Mouse (Mus musculus): ENCODE results near the gene Olfr763.
A peak's percentile ranks its signal among the peaks of the same experiment; 100 is the strongest.
"Not testable (repeated sequence)": the region's sequence is repeated elsewhere in the genome, so short reads cannot be mapped to it uniquely, and the experiment has no call there.

Gene Olfr763

DNA sequence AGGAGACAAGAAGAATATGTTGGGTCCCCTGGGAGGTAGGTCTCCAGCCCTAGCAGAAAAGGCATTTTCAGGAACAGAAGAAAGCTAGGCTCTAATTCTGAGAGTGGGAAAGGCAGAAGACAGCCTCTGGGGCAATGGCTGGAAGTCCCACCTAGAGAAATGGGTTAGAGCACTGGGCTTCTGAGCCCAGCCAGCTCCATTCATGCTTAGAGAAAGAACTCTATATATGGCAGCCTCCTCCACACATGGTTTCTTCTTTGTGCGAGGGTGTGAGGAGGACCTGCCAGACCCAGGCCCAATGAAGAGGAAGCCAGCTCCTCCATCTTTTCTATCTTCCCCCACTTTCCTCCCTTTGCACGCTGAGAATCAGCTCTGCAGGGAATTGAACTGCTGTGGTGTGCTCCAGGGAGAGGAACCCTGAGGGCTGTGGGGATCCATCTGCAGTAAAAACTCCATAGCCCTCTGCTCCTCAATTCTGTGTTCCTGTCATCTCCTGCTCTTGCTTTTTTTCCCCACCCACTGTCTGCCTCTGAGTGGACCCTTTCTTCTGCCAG, at the start of gene Olfr763:
Gene Olfr763, plus strand, starts transcription at position 504 of the 554 bp plus-strand sequence.
- DNase-seq (ENCODE audit: low spot score in 2 of 2): no peak

DNA sequence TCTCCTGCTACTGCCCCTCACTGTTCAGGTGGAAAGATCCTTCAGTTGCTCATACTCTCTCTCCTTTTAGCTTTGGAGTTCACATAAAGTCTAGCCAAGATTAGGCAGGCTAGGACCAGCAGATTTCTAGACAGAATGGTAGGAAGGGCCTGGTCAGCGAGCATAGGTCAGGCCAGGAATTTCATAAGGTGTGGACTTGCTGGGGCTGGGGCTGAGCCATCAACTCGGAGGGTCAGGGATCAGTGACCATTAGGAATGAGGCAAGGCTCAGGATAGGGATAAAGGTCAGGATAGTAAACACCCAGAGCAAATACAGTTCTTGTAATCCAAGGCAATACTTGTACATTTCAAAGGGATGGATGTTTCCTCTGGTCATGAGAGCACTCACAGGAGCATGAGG, 45.6 kb upstream of the Olfr763 start:
- DNase-seq (ENCODE audit: low spot score in 2 of 2): no peak

DNA sequence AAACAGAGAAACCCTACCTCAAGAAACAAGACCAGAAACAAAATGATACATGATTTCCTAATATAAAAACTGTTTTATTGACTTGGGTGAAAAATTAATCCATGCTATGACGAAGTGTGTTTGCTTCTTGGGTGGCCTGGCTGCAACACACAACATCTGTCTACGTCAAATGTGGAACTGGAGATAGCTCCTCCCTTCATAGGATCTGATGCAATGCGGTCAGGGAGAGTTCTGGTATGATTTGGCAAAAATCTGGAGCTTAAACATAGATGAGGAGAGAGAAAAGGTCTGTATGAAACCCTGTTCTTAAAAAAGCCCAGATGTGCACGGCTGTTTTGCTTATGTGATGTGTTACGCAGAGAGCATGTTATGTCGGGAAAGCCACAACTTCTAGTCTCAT, 44.7 kb upstream of the Olfr763 start:
- DNase-seq (ENCODE audit: low spot score in 2 of 2): no peak

DNA sequence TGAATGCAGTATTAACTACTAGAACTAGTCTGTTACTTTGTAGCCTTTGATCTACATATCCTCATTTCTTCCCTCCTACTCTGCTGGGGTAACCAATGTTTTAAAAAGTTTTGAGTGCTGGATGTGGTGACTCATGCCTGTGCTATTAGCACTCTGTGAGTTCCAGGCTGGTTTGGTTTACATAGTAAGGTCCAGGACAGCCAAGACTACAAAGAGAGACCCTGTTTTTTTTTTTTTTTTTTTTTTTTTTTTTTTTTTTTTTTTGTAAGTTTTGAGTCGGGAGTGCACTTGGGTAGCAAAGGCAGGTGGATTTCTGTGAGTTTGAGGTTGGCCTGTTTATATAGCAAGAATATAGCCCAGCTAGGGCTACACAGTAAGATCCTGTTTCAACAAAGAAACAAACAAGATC, 42.2 kb upstream of the Olfr763 start:
- no peak for DNase-seq (ENCODE audit: low spot score in 2 of 2)

DNA sequence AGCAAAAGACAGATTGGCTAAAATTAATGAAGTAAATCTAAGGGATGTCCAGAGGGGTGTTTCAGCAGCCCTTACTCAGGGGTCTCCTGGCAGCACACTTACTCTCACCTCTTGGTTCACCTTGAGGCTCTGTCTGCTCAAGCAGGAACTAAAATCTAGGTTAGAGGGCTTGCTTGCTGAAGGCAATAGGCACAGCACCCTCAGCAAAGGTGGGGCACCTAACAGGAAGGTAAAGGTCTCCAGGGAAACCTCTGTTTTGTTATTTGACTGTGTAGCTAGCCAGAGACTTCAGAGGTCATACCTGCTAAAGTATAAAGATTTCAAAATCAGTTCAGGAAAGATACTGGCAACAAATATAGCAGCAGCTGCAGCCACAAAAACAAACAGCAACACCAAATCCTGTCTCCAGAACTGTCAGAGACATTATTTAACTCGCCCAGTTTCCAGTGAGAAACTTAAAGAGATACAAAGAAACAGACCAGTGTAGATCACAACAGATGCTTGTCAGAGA, 39.8 kb upstream of the Olfr763 start:
- DNase-seq (ENCODE audit: low spot score in 2 of 2): no peak

DNA sequence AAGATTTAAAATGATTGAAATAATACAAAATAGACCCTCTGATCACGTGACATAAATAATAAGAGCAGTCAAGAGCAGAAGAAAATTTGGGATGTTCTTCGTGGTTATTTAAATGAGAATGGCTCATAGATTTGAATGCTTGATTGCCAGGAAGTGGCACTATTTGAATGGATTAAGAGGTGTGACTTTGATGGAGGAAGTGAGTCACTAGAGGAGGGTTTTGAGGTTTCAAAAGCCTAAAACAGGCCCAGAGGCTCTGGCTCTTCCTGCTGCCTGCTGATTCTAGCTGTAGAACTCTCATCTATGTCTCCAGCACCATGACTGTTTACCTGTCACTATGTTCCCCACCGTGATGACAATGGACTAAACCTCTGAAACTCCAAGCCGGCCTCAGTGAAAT, 37.8 kb upstream of the Olfr763 start:
- no peak for DNase-seq (ENCODE audit: low spot score in 2 of 2)

DNA sequence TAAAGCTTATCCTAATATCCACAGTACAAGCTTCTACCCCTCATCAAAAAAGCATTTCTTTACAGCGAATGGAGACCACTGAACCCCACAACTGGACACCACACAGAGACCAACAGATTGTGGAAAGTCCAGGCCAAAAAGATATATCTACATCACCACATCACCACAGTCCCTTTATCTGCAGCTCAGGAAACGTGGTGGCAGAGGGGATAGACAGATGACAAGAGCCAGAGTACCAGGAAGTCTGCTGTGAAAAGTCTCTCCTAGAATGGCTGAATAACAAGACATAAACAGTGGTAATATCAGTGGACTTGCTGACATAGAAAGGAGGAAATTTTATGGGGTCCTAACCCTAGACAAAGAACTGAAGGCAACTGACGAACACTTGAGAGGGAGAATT, 34.2 kb upstream of the Olfr763 start:
- DNase-seq (ENCODE audit: low spot score in 2 of 2): no peak

DNA sequence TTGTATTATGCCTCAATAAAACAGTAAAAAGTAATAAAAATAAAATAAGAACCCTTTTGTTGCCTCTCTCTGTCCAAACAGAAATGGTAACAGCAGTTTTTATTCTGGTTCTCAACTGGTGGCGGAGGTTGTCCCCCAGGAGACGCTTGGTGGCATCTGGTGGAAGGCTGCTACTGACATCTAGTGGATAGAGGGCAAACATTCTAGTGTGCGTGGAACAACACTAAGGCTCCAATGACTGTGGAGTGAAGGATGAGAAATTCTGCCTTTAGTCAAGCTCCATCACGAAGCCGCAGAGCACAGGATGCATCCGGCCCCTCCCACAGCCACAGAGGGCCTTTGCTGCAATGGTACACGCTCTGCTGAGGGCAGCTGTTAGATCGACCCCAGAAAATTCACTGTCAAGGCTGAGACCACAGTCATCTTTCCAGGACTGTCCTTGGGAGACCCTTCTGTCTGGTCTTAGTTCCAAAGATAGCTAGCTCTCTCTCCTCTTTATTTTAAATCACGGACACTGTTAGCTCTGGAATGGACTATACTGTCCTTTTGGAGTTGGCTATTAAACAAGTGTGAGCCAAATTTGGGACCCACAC, 33.0 kb upstream of the Olfr763 start:
- peak in 1 of 2 experiments; percentile 58 for DNase-seq (ENCODE audit: low spot score in 2 of 2)

DNA sequence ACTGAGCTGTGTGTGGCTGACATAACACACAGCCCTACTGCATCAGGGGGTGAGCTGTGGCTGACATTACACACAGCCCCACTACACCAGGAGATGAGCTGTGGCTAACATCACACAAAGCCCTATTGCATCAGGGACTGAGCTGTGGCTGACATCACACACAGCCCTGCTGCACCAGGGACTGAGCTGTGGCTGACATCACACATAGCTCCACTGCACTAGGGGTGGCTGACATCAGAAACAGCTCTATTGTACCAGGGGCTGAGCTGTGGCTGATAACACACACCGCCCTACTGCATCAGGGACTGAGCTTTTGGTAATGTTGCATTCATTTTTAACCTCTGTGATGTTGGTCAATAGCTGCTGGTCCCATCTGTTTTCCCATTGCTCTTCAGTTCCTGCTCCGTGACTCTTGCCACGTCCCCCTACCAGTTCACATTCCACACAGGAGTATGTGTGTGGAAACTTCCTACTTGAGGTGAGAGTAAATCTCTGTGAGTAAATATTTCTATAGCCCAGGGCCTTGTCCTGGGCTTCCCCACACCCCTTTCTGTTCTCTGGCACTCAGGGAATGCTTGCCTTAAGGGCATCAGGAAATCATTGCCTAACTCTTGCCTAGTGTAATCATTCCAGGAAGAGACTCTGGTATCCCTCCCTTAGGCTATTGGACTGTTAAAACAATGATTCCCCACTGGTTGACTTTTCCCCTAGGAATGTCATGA, 29.8 kb upstream of the Olfr763 start:
- no peak for DNase-seq (ENCODE audit: low spot score in 2 of 2)

DNA sequence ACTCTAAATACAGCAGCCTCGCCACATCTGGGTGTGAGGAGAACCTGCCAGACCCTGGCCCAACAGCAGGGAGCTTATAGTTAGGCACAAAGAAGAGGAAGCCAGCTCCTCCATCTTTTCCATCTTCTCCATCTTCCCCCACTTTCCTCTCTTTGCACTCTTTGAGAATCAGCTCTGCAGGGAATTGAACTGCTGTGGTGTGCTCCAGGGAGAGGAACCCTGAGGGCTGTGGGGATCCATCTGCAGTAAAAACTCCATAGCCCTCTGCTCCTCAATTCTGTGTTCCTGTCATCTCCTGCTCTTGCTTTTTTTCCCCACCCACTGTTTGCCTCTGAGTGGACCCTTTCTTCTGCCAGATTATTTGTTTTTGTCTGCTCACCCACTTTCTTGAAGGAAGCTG, 21.5 kb upstream of the Olfr763 start, which contains the start of gene Olfr9:
Gene Olfr9, plus strand, starts transcription at position 301 of the 400 bp plus-strand sequence.
- not testable (repeated sequence) for DNase-seq (ENCODE audit: low spot score in 2 of 2)

DNA sequence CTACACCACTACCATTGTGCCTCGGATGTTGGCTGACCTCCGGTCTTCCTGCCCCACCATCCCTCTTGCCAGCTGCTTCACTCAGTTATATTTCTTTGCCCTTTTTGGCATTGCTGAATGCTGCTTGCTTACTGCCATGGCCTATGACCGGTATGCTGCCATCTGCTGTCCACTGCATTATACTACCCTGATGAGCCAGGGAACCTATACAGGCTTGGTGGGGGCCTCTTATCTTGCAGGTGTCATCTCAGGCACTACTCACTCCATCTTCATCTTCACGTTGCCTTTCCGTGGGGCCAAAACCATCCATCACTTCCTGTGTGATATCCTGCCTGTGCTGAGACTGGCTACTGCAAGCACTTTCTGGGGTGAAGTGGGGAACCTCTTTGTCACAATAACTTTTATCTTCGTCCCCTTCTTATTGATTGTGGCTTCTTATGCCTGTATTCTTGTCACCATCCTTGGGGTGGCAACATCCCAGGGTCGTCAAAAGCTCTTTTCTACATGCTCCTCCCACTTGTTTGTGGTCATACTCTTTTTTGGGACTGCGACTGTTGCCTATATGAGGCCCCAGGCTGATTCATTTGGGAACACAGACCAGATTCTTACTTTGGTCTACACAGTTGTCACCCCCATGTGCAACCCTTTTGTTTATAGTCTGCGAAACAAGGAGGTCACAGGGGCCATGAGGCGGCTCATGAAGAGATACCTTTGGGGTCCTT, 20.3 kb upstream of the Olfr763 start:
- not testable (repeated sequence) for DNase-seq (ENCODE audit: low spot score in 2 of 2)

DNA sequence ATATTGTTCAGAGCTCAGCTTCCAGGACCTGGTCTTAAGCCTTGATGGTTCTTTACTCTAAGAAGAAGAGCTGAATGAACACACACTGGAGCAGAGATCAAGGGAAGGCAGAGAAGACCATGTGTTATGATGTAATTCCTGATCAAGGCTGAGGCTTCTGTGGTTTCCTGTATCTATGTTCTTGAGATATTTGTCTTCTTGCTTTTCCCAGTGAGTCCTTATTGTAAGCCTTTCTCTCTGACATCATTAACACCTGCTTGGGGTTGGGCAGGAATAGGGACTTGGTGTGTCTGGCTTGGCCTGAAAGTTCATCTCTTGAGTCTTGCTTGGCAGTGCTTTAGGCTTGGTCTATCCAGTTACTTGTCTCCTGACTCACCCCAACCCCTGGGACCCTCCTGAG, 19.6 kb upstream of the Olfr763 start:
- DNase-seq (ENCODE audit: low spot score in 2 of 2): no peak

DNA sequence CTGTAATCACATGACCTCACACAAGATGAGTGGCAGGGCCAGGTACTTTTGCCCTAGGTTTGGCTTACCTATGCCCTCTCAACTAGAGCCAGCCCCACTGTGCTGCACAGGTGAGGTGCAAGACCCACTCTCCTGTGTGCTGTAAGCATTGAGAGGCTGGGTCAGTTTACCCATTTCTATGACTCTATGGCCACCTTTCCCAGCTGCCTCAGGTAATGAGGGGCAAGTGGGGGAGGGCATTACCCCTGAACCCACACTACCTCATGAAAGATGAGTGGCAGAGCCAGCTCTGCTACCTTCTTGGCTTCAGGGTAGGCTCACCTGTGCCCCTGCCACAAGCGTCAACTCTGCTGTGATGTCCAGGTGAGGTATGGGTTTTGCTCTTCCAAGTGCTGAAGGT, 14.8 kb upstream of the Olfr763 start:
- DNase-seq (ENCODE audit: low spot score in 2 of 2): no peak

DNA sequence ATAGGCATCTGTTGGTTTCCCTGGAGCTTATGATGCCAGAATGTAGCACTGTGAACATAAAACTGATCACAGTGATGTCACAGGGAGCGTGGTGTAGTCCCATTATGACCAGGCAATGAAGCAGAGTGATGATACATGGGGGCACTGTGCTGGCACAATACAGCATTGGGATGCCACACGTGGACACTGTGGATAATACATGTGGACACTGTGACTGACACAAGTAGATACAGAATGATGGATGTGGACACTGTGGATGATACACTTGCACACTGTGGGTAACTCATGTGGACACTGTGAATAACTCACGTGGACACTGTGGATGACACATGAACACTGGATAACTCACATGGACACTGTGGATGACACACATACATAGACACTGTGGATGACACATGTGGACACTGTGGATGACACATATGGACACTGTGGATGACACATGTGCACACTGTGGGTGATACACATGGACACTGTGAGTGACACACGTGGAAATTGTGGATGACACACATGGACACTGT, 14.0 kb upstream of the Olfr763 start:
- no peak for DNase-seq (ENCODE audit: low spot score in 2 of 2)

DNA sequence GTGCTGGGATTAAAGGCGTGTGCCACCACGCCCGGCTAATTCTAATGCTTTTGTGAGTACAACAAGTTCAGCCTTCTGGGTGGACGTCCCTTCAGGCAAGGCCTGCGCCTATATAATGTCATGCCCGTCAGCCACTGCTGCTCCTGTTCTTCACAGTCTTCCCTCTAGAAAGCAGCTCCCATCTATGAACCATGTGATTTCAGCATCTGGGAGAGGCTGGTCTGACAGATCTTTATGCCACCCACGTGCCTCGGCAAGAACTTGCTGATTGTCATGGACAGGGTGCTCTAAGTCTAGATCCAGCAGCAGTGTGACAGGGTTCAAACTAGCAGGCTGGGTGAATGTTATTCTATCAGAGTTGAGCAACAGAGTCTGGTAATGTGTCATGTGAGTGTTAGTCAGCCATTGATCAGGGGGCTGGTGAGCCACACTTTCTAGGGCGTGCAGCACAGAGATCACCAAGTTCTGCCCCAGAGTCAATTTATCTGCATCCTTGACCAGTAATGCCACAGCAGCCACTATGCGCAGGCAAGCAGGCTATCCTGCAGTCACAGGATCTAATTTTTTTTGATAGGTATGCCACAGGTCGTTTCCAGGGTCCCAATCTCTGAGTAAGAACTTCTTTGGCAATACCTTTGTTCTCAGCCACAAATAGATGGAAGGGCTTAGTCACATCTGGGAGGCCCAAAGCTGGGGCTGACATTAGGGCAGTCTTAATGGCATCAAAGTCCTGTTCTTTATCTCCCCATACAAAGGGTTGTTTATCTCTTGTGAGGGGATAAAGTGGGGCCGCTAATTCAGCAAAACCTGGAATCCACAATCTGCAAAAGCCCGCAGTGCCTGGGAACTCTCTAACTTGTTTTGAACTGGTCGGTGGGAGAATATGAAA, 6.3 kb upstream of the Olfr763 start:
- no peak for DNase-seq (ENCODE audit: low spot score in 2 of 2)

DNA sequence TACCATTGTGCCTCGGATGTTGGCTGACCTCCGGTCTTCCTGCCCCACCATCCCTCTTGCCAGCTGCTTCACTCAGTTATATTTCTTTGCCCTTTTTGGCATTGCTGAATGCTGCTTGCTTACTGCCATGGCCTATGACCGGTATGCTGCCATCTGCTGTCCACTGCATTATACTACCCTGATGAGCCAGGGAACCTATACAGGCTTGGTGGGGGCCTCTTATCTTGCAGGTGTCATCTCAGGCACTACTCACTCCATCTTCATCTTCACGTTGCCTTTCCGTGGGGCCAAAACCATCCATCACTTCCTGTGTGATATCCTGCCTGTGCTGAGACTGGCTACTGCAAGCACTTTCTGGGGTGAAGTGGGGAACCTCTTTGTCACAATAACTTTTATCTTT, 920 bp downstream of the Olfr763 start:
- not testable (repeated sequence) for DNase-seq (ENCODE audit: low spot score in 2 of 2)

DNA sequence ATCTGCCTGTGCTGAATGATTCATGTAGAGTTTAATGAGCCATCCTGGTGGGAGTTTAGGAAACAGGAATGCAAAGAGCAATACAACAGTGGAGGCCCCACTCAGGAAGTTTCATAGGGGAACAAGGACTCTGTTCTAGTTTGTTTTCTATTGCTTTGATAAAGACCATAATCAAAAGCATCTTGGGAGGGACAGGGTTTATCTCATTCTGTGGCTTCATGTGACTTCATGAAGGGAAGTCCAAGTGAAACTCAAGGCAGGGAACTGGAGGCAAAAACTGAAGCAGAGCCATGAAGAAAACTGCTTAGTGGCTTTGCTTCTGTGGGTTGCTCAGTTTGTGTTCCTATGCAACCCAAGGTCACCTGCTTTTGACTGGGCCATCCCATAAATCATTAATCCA, 3.9 kb downstream of the Olfr763 start:
- no peak for DNase-seq (ENCODE audit: low spot score in 2 of 2)

DNA sequence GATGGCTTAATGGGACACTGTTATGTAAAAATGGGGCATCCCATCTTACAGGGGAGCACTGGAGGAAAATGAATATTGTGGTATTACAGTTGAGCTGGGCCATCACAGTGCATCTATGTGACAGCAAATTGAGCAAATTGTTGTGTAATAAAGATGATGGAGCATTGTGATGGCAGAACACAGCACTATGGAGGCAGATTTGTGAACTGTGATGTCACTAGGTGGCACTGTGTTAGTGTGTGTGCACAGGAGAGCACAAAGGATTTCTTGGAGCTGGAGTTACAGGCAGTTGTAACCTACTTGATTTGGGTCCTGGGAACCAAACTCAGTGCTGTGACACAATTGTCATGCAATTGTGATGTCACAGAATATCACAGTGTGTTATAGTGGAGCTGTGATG, 12.7 kb downstream of the Olfr763 start:
- no peak for DNase-seq (ENCODE audit: low spot score in 2 of 2)

DNA sequence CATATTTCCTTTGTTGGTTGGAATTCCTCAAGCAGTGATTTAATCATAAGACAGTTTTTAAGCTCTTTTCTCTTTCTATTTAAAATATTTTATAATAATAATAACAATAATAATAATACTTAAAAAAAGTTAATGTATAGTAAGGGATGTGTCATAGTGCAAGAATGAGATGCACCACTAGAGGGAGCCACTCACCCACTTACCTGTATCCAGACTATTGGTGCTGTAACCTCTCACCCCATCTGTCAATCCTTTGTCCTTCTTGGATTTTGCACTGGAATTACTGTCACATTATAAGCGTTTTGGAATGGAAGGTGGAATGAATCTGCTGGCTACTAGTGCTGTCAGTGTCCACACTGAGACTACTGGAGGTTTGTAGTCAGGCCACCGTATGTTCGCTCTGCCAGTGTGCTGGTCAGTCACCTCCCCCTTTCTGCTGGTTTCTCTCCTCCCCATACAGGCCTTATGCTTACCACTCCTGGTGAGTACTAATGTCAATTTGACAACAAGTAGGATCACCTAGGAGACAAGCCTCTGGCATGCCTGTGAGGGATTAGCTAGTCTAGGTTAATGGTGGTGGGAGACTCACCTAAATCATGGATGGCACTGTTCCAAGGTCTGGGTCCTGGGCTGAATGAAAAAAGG, 15.5 kb downstream of the Olfr763 start:
- peak; percentile 30 to 68 for DNase-seq (ENCODE audit: low spot score in 2 of 2)

DNA sequence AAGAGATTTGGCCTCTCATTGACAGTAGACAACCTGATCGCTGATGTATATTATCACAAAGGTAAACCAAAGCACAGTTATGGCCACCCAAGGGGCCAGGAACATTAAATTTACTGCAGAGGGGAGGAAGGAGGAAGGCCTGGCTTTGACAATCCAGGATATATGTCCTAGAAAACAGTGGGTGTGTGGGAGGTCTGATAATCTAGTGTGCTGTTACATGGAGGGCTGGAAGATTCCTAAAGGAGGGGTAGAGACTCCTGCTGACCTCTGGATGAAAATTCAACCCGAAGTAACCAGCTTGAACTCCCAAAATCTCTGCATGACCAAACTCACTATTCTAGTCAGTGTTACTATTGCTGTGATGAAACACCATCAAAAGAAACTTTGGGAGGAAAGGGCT, 17.8 kb downstream of the Olfr763 start:
- DNase-seq (ENCODE audit: low spot score in 2 of 2): no peak

DNA sequence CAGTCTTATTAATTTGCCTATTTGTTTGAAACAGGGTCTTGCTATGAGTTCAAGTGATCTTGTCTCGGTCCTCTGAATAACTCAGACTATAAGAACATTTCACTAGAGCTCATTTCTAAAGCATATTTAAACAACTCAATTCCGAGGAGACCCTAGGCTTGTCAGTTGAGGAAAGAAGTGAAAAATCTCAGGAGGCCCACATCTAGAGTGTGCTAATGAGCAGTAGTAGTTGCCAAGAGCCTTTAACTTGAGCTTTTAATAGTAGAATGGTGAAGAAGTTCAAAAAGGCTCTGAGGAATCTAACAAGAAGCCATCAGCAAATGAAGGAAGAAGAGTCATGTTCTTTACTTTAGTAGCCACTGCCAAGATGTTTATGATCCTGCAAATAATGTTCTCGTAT, 29.2 kb downstream of the Olfr763 start, which contains the start of gene Olfr764-ps1:
Gene Olfr764-ps1, minus strand, starts transcription at position 101 of the 400 bp plus-strand sequence.
- DNase-seq (ENCODE audit: low spot score in 2 of 2): no peak

All from cerebellum, postnatal 4 days (tissue).